Mouse (Mus musculus) ES-Bruce4 (cell line): ENCODE data around the gene Bcl2l12. TPM values are rescaled to one million over a fixed set of nuclear protein-coding genes. Genes with fewer than 3 reads are reported as not detected.

Experiments
- H3K27ac ChIP-seq: 2 replicates; pipeline ENCODE4 v1.5.1; 2012; ENCODE audit warnings: low read length, inconsistent platforms; ENCODE audit not compliant: insufficient read depth
- H3K27me3 ChIP-seq: 2 replicates; pipeline ENCODE4 v1.6.1; 2012; ENCODE audit warnings: mild to moderate bottlenecking, low read length, inconsistent platforms; ENCODE audit not compliant: control insufficient read depth, poor library complexity, insufficient read depth, severe bottlenecking
- H3K36me3 ChIP-seq: 2 replicates; pipeline ENCODE4 v1.6.1; 2012; ENCODE audit warnings: inconsistent platforms, mild to moderate bottlenecking, low read length, moderate library complexity; ENCODE audit not compliant: control insufficient read depth, poor library complexity, insufficient read depth, severe bottlenecking
- H3K4me1 ChIP-seq: one replicate; pipeline ENCODE4 v1.8.1; 2011; ENCODE audit warnings: low read length; ENCODE audit not compliant: control insufficient read depth, insufficient read depth
- H3K4me3 ChIP-seq: 2 replicates; pipeline ENCODE4 v1.5.1; 2011; ENCODE audit warnings: low read depth, mild to moderate bottlenecking, low read length
- H3K9ac ChIP-seq: 2 replicates; pipeline ENCODE4 v1.6.1; 2012; ENCODE audit warnings: low read depth, mild to moderate bottlenecking, inconsistent platforms; ENCODE audit not compliant: poor library complexity, severe bottlenecking
- H3K9me3 ChIP-seq: replicated peaks from 2 replicates; pipeline ENCODE4 v1.6.1; 2012; ENCODE audit warnings: mild to moderate bottlenecking, low read length, inconsistent platforms; ENCODE audit not compliant: control insufficient read depth, poor library complexity, insufficient read depth, severe bottlenecking
- CTCF ChIP-seq: IDR thresholded peaks from one replicate; pipeline ENCODE4 v1.8.1; 2011; ENCODE audit warnings: low read depth, low read length
- EP300 ChIP-seq: IDR thresholded peaks from 2 replicates; pipeline ENCODE4 v1.6.1; 2011; ENCODE audit warnings: low read depth, low read length; ENCODE audit not compliant: insufficient read depth
- POLR2A ChIP-seq: IDR thresholded peaks from one replicate; pipeline ENCODE4 v1.8.1; 2011; ENCODE audit warnings: low read length; ENCODE audit not compliant: insufficient read depth
- polyA plus RNA-seq: library from polyadenylated mRNA; stranded (reverse); fragments of >200 nt; gene quantifications from 2 replicates; pipeline ENCODE4 v1.2.4, GENCODE M21; 2011; ENCODE audit warnings: low read depth; ENCODE audit not compliant: missing spikeins, insufficient read depth, insufficient read length

Gene Bcl2l12
- polyA plus RNA-seq: 41.9 and 46.8 TPM in 2 replicates

DNA sequence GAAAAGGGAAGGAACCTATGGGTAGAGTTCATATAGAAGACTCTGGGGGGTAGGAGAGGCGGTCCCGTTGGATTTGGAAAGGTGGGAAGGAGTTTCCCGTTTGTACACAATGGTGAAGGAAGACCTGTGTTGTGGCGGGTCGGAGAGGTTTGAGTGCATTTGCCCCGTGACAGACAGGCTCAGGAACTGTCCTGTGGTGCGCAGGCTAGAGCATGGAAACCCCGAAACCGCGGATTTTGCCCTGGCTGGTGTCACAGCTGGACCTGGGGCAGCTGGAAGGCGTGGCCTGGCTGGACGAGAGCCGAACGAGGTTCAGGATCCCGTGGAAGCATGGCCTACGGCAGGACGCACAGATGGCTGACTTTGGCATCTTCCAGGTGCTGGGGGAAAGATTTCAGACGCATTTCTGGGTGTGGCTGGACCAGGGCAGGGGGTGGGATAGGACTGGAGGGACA lies at the start of gene Bcl2l12:
TSS of gene Bcl2l12 (minus strand) at position 212 of the 455 bp plus-strand sequence.
- H3K4me1 ChIP-seq: no peaks in the 10 kb centered on the region
- peak within 1 kb of the TSS; percentile 92 for H3K4me3 ChIP-seq
- no peaks in the 10 kb centered on the region for H3K27me3 ChIP-seq
- H3K9ac ChIP-seq: peak within 1 kb of the TSS; percentile 57
- no peaks in the 10 kb centered on the region for H3K9me3 ChIP-seq
- TF ChIP-seq EP300 (no peak), POLR2A (no peak), CTCF (no peak)
- H3K36me3 ChIP-seq: peaks cover 21% of the 10 kb centered on the region
- peak within 1 kb of the TSS; percentile 27; the same call in 1 of the 2 replicates for H3K27ac ChIP-seq

- Histone ChIP-seq H3K9ac (no peak overlapping the region), H3K27ac (no peak overlapping the region), H3K4me3 (no peak overlapping the region), H3K36me3 (peaks cover 40% of the 10 kb centered on the region), H3K27me3 (no peaks in the 10 kb centered on the region), H3K4me1 (peaks cover 5% of the 10 kb centered on the region), H3K9me3 (no peaks in the 10 kb centered on the region)
- TF ChIP-seq CTCF: no peak
- TF ChIP-seq EP300: no peak
- TF ChIP-seq POLR2A: no peak
Measured at GRCm38 (mm10) chr7:45047491-45047890, 49.0 kb upstream of the Bcl2l12 start.

DNA sequence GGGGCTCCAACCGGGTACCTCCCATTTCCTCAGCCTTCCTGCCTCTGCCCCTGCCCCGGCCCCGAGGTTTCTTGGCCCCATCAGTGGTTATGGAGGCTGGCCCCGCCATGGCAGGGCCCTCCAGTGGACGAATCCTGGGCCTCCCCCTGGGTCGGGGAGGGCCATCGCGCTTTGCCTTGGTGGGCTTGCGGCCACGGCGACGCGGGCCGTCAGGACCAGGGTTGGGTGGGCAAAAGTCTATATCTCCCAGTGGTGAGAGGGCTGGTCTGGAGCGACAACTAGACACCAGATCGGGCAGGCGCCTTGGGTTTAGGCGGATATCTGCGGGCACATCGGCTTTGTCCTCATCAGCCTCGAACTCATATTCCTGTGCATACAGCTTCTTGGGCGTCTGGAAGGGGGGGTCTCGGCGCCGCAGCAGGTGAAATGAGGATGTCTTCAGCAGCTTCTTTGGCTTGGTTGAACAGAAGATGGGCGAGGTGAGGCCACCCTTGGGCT lies 48.4 kb upstream of the Bcl2l12 start:
- Histone ChIP-seq H3K9ac (peak overlapping the region; percentile 19), H3K4me3 (peak overlapping the region; percentile 35), H3K4me1 (peaks cover 5% of the 10 kb centered on the region), H3K27ac (no peak overlapping the region), H3K27me3 (no peaks in the 10 kb centered on the region), H3K9me3 (no peaks in the 10 kb centered on the region), H3K36me3 (peaks cover 46% of the 10 kb centered on the region)
- no peak for TF ChIP-seq EP300
- no peak for TF ChIP-seq CTCF
- TF ChIP-seq POLR2A: no peak

- peaks cover 5% of the 10 kb centered on the region for H3K4me1 ChIP-seq
- H3K27ac ChIP-seq: no peak overlapping the region
- no peak overlapping the region for H3K9ac ChIP-seq
- H3K27me3 ChIP-seq: no peaks in the 10 kb centered on the region
- no peaks in the 10 kb centered on the region for H3K9me3 ChIP-seq
- TF ChIP-seq CTCF (no peak), EP300 (no peak), POLR2A (no peak)
- no peak overlapping the region for H3K4me3 ChIP-seq
- peaks cover 56% of the 10 kb centered on the region for H3K36me3 ChIP-seq
Measured at GRCm38 (mm10) chr7:45045741-45046140, 47.2 kb upstream of the Bcl2l12 start.

DNA sequence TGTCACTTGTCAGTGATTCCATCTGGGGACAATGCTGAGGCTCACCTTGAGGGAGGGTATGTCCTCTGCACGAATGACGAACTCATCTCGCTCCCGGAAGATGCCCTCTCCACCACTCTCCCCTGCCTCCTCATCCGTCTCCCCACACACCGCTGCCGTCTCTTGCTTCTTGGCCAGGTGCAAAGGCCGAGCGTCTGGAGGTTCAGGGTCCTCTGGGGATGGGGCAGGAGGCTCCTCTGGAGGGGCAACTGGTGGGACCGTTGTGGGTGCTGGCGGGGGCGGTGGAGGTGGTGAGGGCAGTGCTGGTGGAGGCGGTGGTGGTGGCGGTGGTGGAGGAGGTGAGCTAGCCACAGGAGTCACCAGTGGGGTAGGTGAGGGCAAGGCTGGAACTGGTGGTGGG lies 44.8 kb upstream of the Bcl2l12 start:
- Histone ChIP-seq H3K27me3 (no peaks in the 10 kb centered on the region), H3K36me3 (peaks cover 59% of the 10 kb centered on the region), H3K4me3 (no peak overlapping the region), H3K4me1 (no peaks in the 10 kb centered on the region), H3K9ac (no peak overlapping the region), H3K27ac (no peak overlapping the region), H3K9me3 (no peaks in the 10 kb centered on the region)
- TF ChIP-seq CTCF (no peak), EP300 (no peak), POLR2A (no peak)

DNA sequence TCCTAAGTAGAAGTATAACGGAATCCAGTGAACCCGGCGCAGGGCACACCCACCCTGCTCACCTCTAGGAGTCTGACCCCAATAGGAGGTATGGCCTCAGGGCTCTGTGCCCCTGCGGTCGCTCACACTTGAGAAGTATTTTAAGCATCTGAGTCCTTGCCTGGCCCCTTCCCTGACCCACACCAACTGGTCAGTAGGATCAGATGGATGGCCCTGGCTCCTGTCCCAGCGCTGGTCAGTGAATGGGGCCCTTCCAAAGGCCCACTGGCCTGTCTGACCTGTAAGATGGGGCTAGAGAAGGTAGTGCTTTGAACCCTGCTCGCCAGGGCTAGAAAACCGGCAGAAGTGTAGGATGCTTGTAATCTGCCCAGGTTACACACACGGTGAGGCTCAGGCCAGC lies 42.3 kb upstream of the Bcl2l12 start:
- H3K9ac ChIP-seq: no peak overlapping the region
- TF ChIP-seq CTCF: no peak
- TF ChIP-seq POLR2A: no peak
- no peak for TF ChIP-seq EP300
- no peaks in the 10 kb centered on the region for H3K9me3 ChIP-seq
- no peaks in the 10 kb centered on the region for H3K27me3 ChIP-seq
- peaks cover 64% of the 10 kb centered on the region for H3K36me3 ChIP-seq
- no peak overlapping the region for H3K4me3 ChIP-seq
- no peak overlapping the region for H3K27ac ChIP-seq
- H3K4me1 ChIP-seq: no peaks in the 10 kb centered on the region
